Mouse (Mus musculus): ENCODE data around the gene Chuk.

The Chuk gene

GRCm38 (mm10) chr19:44104393-44104792 lies 2.9 kb downstream of the Chuk start:
- DNase-seq = no peak

GRCm38 (mm10) chr19:44103001-44103400 lies 4.3 kb downstream of the Chuk start:
- no peak for DNase-seq

- no peak for DNase-seq
These were observed 6.4 kb downstream of the Chuk start for GRCm38 (mm10) chr19:44100840-44101239.

GRCm38 (mm10) chr19:44086278-44086677 lies 21.0 kb downstream of the Chuk start:
- DNase-seq = no peak

GRCm38 (mm10) chr19:44080920-44081319 lies 26.4 kb downstream of the Chuk start:
- DNase-seq = no peak

- no peak for DNase-seq
These were observed 27.3 kb downstream of the Chuk start for GRCm38 (mm10) chr19:44080023-44080422.

- DNase-seq = no peak
These were observed 30.3 kb downstream of the Chuk start for GRCm38 (mm10) chr19:44077024-44077423.

- no peak for DNase-seq
These were observed 30.8 kb downstream of the Chuk start for GRCm38 (mm10) chr19:44076457-44076856.

- no peak for DNase-seq
These were observed 32.3 kb downstream of the Chuk start for GRCm38 (mm10) chr19:44074986-44075385.

GRCm38 (mm10) chr19:44071166-44071565 lies 36.1 kb downstream of the Chuk start:
- DNase-seq = no peak

GRCm38 (mm10) chr19:44069914-44070232 lies 37.4 kb downstream of the Chuk start:
- no peak for DNase-seq

- DNase-seq = peak; percentile 96
These were observed 38.0 kb downstream of the Chuk start, which contains the start of gene Erlin1 for GRCm38 (mm10) chr19:44069121-44069913. TSS of gene Erlin1 (minus strand) at chr19:44069785.

GRCm38 (mm10) chr19:44068232-44068631 lies 39.0 kb downstream of the Chuk start:
- DNase-seq = no peak

- no peak for DNase-seq
These were observed 39.8 kb downstream of the Chuk start for GRCm38 (mm10) chr19:44067323-44068049.

- no peak for DNase-seq
These were observed 42.5 kb downstream of the Chuk start for GRCm38 (mm10) chr19:44064734-44065133.

GRCm38 (mm10) chr19:44063773-44064172 lies 43.5 kb downstream of the Chuk start:
- peak; percentile 34 for DNase-seq

- DNase-seq = no peak
These were observed 47.1 kb downstream of the Chuk start for GRCm38 (mm10) chr19:44060226-44060625.

- DNase-seq = no peak
These were observed 52.0 kb downstream of the Chuk start for GRCm38 (mm10) chr19:44055173-44055826.

- no peak for DNase-seq
These were observed 56.9 kb downstream of the Chuk start for GRCm38 (mm10) chr19:44050388-44050787.

- DNase-seq = peak; percentile 48
These were observed 58.0 kb downstream of the Chuk start for GRCm38 (mm10) chr19:44049282-44049681.

GRCm38 (mm10) chr19:44045847-44046246 lies 61.4 kb downstream of the Chuk start:
- DNase-seq = no peak

- no peak for DNase-seq
These were observed 65.2 kb downstream of the Chuk start for GRCm38 (mm10) chr19:44042121-44042520.

GRCm38 (mm10) chr19:44033396-44033795 lies 73.9 kb downstream of the Chuk start:
- DNase-seq = no peak
